Mouse (Mus musculus): ENCODE data around the gene Gm37240. TPM values are rescaled to one million over a fixed set of nuclear protein-coding genes. Genes with fewer than 3 reads are reported as not detected.
A peak's percentile ranks its signal among the peaks of the same experiment; 100 is the strongest.

Gm37240 gene
- total RNA-seq, 4 experiments from 2014 or later, result 1.8 to 2.0 TPM; not detected in 2

DNA sequence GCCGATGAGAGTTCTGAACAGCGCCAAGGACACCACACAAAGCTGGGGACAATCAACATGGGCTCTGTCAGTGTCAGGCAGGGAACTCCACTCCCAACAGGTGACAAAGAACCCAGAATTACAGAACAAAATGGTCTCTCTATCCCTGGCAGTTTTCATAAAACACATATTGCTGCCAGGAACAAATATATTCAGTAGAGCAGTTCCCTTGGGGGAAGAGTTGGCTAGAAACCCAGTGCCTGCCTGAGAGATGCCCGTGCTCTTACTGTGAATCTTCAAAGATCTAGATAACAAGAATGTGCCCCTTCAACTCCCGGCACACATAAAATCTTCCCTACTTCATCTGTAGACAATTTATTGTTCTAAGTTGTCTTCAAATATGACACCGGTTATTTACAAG is 203.7 kb downstream of the Gm37240 start:
- no peak for DNase-seq (ENCODE audit: low spot score in 2 of 2)

DNA sequence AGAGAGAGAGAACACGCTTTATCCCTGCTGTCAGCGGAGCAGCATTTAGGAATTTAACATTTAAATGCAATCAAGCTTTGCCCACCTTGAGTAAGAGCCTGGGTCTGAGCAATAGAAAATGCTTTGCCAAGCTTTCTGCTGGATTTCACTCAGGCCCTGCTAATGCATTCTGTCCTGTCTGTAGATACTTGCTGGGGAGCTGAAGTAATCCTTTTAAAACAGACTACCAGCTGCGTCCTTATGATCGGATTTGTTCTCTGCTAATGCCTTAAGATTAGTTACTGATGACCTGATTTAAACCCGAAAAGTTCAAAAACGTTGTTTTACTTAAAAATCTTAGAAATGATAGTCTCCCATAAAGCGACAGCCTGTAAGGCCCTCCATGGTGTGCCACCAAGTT is 206.2 kb downstream of the Gm37240 start:
- no peak for DNase-seq (ENCODE audit: low spot score in 2 of 2)

DNA sequence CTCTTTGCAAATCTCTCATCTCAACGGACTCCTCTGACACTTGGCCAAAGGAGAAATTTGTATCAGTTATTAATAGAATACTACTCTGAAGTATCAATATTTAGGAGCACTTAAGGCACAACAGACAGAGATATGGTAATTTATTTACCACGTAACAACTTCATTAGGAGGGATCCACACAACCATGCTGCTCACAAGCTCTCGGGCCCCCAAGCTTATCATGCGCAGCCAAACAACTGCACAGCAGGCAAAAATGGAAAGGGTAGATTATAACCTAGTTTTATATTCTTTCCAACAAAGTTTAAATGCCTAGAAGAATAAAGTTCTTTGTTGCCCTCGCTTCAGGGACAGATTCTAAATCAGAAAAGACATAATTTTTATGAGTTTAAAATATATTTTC is 207.4 kb downstream of the Gm37240 start:
- no peak for DNase-seq (ENCODE audit: low spot score in 2 of 2)

DNA sequence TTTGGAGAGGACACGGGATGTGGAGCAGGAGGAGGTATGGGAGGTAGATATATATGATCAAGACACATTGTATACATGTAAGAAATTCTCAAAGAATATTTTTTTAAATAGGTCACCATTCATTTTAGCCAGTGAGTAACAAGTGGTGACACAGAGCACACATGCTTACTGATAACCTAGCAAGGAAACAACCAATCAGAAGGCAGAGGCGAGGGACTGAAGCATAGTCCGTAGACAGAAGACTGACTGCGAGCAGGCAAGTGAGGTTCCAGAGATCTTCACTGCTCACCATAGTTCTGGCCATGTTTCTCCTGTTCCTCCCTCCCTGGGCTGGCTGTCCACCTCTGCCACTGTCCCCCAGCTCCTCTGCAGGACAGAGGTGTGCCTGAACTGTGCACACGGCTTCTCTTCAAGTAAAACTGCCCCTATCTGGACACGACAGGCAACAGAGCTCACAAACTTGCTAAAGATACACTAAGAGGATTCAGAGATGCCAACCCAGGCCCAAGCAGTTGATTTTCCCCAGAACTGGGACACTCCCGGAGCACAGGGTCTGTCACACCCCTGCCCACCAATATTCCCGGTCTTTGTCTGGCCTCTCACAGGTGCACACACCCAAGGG is 207.9 kb downstream of the Gm37240 start:
- DNase-seq (ENCODE audit: low spot score in 2 of 2), result no peak

DNA sequence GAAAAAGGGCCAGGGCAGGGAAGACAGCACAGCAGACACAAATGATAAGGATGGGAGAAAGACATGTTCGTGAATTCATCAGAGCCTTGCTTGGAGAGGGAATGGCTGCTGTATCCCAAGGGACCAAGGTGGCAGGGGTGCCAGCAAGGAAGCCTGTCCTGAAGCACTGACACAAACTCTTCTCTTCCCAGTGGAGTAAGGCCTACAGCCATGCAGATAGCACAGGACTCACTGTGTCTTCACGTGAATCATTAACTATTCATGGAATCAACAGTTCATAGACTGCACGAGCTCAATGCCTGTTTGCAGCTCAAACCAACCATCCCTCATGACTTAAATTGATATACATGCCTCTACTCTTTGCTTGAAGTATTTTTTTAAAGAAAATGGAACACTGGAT is 209.4 kb downstream of the Gm37240 start:
- DNase-seq (ENCODE audit: low spot score in 2 of 2), result no peak

DNA sequence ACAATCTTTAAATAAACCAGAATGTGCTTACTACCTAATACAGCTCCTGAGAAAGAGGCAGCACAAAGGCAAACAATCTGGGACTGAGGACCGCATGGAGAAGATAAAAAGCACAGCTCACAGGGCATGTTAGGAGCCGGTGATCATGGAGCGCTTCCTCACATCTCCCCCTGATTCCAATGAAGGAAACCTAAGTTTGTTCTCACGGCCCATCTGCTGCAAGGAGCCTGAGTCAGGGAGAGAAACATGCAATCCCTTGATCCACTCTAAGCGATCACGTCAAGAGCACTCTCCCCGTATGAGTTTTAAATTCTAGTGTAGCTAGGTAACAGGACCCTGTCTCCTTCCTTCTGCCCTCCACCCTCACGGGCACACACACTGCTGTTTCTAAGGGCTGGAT is 210.2 kb downstream of the Gm37240 start:
- DNase-seq (ENCODE audit: low spot score in 2 of 2), result no peak

DNA sequence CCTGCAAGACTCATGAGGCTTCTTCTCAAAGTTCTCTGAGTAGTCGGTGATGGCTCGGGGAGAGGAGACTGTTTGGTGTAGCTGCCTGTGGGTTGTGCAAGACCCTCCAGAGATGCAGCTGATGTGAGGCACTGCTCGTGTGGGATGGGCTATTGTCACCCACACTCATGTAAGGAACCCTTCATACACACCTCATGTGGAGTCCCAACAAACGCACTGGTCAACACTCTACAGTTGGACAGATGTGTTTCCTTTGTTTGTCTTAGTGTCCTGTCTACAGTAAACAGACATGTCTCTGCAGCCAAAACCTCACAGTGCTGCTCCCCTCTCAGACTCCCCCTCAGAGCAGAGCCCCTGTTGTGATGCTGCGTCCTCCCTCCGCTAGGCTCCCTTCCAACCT is 217.5 kb downstream of the Gm37240 start:
- no peak for DNase-seq (ENCODE audit: low spot score in 2 of 2)

DNA sequence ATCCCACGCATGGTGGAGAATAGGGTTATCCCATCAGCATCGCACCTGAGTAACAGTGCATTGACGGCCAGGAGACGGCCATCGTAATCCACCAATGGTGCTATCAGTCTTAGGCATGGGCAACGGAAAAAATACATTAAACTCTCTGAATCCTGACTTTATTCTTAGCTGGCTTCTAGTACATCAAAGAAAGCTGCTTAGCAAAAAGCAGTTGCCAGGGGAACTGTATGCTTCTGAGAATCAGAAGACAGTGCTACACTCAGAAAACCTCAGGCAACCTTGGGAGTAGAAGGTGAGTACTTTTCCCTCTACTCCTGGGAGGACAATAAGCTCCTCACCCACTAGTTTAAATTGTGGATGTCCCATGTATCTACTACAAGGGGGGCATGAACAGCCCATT is 219.6 kb downstream of the Gm37240 start:
- no peak for DNase-seq (ENCODE audit: low spot score in 2 of 2)

DNA sequence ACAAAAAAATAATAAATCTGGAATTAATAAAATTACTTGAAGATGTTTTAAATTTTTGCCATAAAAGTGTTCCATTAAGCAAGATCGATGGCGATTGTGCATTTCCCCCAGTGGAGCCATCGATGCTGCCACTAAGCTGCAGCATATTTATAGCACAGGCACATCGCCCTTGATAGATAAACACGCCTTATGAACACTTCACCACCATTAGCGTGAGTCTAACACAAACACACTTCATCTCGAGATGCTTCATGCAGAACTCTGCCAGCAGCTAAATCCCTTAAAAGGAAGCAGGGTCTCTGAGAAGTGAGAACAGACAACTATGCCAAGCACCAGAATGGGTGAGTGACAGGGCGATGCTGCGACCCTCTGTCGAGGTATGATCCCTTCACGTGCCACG is 220.6 kb downstream of the Gm37240 start:
- DNase-seq (ENCODE audit: low spot score in 2 of 2), result no peak

DNA sequence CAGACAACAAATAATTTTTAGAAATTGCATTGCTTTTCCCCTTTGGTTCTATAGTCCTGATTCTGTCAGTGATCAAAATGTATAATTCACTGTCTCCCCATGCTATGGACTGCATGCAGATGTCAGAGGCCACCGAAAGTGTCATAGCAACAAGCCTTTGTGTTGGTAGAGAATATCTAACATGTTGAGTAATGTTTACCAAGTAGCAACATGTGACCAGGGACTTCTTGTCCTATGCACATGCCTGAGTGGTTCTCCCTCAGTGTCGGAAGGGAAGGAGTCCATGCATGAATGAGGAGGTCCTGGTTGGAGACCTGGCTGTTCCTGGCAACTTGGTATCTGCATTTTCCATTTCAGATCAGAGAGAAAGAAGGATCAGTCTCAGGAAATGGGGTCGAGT is 221.2 kb downstream of the Gm37240 start:
- DNase-seq (ENCODE audit: low spot score in 2 of 2), result no peak

DNA sequence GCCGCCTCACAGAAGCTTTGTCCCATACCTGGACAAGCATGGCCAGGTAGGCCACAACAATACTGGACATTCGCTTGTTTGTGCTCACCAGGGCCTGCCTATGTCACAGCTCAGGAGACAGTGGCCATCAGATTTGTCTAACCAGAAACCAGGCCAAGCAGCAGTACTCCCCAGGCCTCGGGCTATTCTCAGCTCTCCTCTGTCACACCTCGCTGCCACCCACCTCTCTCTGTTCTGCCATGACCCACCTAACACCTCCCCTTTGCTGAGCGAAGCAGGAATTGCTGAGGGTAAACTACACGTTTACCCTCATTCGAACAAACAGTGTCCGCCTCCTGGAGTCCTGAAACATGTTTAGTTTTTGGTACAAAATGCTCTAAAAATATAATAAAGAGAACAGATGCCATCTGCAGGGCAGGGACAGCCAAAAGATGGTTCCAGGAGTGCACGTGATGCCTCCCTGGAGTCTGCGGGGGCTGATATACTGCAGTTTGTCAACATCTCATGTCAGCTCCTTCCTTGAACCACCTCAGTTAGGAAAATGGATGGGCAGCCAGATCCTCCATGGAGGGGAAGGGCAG is 222.6 kb downstream of the Gm37240 start:
- DNase-seq (ENCODE audit: low spot score in 2 of 2), result peak; percentile 71 to 72

DNA sequence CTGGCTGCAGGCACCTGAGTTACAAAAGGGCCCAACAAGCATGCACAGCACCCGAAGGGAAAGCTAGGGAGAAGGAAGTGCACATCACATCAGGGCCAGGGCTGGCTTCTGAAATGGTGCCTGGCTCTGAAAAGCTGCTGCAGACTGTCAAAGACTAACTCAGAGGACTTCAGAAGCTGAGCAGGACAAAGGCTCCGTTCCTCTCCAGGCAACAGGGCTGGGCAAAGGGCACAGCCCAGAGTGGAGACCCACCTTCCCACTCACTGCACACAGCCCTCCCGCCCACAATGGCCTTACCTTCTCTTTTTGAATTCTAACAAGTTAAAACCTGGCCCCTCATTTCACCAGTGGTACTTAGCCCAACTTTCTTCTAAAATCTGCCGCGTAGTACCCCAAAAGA is 223.5 kb downstream of the Gm37240 start:
- DNase-seq (ENCODE audit: low spot score in 2 of 2), result no peak

DNA sequence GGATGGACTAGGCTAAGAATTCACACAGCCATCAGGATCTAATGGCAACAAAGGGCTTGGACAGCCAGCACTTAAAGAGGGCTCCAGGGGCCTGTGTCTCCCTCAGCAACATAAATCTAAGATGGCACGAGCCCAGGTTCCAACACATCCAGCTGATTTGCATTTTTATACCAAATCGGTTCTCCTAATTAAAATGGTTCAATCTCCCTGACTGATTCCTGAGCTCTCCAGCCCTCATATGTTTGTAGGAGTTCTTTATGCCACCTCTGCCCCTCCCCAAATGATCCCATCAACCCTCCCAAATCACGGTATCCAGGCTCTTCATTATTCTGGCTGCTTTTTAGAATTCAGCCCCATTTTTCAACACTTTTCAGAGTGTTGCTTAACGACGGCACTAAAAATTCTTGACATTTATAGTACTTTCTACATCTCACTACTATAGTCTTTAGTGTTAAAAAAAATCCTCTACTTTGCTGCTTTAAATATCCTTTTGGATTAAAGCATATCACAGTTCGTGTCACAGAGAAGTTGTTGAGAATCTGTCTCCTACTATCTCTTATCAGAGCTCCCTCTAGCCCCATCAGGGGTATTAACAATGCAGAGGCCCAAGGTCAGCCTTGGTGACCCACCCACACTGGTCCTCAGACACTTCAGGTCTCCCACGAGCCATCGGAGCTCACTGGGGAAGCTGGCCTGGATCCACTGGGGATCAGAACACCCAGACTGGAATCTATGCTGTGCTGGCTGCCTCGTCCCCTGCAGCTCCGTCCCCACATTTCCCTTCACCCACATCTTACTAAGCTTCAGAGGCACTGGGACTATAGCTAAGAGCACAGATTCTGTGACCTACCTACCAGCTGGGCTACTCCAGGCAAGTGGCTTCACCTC is 225.1 kb downstream of the Gm37240 start:
- no peak for DNase-seq (ENCODE audit: low spot score in 2 of 2)

DNA sequence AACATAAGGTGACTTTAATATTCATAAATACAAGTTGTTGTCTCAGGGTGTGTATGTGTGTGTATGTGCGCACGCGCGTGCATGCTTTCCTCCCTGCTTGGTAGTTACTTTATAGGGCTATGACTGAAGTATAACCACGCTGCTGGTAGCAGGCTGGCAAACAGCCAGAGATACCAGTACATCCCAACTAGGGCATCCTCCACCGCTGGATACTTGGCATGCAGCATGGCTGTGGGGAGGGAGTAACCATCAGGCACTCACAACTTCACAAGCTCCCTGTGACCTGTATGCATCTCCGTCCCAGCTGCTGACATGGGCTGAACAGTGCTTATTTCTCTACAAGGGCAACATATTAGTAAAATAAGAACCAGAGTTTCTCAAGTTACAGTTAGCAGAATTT is 227.6 kb downstream of the Gm37240 start:
- no peak for DNase-seq (ENCODE audit: low spot score in 2 of 2)

DNA sequence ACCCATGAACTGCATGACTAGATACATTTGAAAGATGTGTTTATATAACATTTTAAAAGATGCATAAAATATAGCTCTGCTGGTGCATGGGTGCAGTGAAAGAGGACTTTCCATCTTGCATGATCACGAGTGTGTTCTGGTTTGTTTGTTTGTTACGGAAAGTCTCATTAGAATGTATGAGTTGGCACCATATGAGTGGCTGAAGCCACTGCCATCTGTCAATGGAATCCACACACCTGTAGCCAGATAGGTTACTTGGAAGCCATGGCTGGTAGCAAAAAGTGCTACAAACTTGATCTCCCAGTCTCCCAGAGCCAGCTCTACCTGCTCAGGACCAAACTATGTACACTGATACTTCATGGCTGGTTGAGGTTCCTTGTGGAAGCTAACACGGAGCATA is 231.8 kb downstream of the Gm37240 start:
- no peak for DNase-seq (ENCODE audit: low spot score in 2 of 2)

DNA sequence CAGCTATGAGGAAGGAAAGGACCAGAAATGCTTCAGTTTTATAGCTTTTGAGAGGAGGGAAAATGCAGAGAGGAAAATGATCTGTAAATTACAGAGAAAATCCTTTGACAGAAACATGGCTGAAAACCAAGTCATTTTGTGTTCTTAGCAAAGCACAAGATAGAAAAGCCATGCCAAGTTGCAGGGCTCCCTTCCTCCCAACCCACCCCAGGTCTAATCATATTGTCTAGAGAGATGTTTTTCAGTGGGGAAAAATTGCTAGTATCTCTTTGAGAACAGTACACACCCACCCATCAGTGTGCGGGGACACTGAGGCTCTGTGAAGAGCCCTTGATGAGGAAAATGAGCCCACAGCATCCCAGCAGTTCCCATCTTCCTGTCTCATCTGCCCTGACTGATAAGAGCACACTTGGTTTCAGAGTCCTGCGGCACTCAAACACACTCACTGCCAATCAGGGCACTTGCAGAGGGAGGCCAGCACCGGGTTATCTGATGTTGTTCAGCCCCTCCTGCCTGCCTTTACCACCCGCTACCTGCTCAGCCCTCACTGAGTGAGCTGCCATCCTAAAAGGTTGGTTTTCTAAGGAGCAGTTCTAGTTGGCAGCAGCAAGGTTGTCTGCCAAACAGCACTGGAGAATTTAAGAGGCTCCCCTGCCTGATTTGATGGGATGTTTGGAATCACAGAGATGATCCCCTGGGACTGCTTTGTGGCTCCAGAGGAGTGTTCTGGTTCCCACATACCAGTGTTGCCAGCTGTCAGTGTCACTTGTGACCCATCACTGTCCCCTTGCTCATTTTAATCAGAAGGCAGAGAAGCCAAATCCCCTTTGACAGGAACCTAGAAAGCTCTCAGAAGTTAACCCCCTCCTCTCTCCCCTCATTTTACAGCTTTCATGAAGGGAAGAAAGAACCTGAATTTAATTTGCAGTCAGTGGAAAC is 234.3 kb downstream of the Gm37240 start:
- DNase-seq (ENCODE audit: low spot score in 2 of 2), result no peak

DNA sequence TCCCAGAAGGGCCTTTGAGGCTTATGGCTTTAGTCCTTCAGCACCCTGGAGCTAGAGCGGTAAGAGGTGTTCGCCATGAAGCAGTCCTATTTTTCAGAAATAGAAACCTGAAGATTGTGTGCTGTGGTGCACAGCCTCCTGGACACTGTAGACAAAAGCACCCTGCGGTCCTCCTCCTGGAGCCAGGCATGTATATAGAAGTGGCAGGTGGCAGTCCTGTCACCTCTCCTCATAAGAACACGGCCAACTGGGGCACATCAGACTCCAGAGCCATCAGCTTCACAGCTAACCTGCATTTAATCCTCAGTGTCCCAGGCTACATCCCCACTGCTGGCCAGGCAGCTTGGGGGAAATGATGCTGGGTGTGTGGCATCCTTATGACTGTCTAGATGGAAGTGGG is 238.1 kb downstream of the Gm37240 start:
- no peak for DNase-seq (ENCODE audit: low spot score in 2 of 2)

DNA sequence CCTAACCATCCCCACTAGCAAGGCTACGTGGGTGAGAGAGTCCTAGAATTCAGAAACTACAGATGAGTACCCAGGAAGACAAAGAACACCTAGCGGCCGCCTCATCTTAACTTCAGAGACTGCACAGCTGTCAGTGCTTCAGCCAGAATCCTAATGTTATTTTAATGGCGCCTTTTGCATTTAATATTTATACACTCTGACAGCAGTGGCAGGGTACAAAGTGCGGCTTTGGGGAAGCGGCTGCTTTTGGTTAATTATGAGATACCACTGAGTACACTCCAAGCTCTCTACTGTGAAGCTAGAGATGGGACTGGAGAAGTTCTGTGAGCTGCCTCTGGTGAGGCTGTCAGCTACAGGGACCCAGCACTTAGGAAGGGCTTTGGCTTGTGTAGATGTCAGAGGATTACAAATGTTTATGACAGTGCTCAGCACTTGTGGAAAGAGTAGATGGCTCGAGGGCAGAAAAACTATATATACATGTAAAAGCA is 241.8 kb downstream of the Gm37240 start:
- no peak for DNase-seq (ENCODE audit: low spot score in 2 of 2)

DNA sequence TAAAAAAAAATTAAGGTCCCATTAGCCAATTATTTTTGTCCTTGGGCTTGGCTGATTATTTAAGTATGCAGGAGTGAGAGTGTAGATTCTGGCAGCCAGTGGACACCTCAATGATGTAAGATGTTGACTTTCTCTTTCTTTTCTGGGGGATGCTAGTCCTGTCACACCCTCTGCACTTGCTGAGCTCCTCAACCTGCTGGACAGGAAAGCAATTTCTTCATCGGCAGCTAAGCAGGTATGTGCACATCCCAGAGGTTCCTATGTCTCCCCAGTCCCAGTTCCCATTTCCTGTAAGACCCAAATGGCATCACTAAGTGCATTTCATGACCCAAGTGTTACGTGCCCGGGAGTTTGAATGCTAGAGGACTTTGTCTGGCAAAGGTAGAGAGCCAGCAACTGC is 242.5 kb downstream of the Gm37240 start:
- DNase-seq (ENCODE audit: low spot score in 2 of 2), result no peak

DNA sequence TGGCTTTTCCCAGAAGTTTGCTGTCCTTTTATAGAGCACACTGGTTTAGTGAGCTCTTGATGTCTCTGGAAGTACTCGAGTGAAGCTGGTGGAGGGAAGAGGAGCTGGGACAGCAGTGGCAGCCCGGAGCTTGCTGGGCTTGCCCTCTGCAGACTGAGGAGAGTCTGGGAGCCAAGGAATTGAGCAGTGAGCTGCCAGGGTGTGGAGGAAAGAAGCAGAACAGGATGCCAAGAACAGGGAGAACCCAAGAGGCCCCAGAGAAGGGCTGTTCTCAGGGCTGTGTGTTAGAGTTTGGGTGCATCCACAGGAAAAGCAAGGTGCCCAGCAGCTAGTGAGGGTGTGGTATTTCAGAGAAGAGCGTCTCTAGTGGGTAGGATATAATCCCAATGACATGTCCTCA is 245.6 kb downstream of the Gm37240 start:
- DNase-seq (ENCODE audit: low spot score in 2 of 2), result no peak

DNA sequence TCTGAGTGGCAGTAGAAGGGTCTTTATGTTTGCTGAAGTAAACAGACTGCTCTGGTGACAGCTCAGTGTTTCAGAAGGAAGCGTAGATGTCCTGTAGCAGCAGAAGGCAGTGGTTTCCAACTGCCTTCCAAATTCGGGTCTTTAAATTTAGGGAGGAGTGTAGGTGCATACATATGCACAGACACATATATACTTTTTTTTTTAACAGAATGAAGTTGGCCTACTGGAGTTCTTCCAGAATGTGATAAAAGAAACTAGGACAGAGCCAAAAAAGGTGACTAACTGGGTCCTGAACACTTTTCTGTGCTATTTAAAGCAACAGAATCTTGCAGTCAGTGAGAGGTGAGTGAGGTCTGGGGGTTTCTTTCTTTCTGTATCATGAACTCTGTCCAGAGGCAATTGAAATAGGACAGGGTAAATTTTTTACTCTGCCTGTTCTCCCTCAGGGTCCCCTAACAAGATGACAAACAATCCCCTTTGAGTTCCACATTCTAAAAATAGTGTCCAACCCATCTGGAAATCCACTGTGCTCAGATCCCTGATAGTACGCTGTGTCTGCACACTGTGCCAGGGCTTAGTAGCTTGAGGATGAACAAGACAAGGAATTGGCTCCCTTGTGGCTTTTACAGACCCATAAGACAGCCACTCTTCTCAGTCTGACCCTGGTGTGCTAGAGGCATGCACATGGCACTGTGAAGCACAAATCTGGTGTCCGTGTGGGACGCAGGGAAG is 250.4 kb downstream of the Gm37240 start:
- no peak for DNase-seq (ENCODE audit: low spot score in 2 of 2)
